Mouse (Mus musculus) kidney, adult 2 months (tissue): Measurements from ENCODE around the gene Eva1c.

Experiments
- CTCF ChIP-seq: fragments of 200-500 bp; conservative IDR thresholded peaks from 2 replicates; pipeline ENCODE4 v1.5.1; 2011; ENCODE audit warnings: low read depth, mild to moderate bottlenecking, control low read depth, low read length, moderate library complexity, mixed read lengths; ENCODE audit not compliant: insufficient read depth, insufficient read length
- POLR2A ChIP-seq: fragments of 200-500 bp; IDR thresholded peaks from one replicate; pipeline ENCODE4 v1.6.1; 2011; ENCODE audit warnings: low read depth, low read length, control low read depth

DNA sequence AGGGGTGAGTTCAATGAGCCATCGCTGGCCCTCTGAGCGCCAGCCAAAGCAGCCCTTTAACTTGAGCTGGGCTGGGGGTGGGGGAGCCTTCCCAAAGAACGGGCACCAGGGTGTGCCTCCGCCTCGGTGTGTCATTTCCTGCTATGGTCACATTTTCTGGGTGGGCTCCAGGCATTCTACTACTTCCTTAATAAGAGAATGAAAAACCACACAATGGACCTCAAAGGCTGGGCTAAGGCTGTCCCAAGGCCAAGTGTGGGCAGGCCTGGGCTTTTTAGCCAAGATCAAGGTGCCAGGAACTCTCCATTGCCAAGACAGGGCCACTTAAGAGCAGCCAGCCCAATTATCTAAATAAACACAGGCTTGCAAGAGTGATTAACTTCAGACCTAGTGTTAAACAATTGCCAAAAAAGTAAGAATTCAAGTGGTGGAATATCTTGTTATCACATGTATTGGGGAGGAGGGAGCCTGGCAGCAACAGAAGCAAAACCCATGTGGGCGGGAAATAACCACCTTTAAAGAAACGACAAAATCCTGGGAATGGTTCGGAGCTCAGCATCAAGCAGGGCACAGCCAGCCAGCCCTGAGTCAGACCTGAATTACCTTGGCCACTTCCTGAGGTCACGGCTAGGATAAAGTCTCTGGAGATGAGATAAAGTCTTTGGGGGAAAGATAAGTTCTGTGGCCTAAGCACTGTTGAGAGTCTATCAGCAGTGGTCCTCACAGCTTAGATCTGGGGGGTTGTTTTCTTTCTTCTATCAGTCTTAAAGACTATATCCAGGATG is 59.5 kb downstream of the Eva1c start:
- no peak for TF ChIP-seq POLR2A
- no peak for TF ChIP-seq CTCF
